Mouse (Mus musculus) kidney, embryonic 15.5 days (tissue): ENCODE measurements around the gene Rnf227. TPM values are rescaled to one million over a fixed set of nuclear protein-coding genes. Genes with fewer than 3 reads are reported as not detected.

Experiments
- ATAC-seq: fragments of 200-750 bp; cut with Nextera tagmentation; replicated peaks from 2 replicates; pipeline ENCODE4 v1.8.0; 2017; ENCODE audit warnings: moderate TSS enrichment; ENCODE audit not compliant: low FRiP score
- H3K27ac ChIP-seq: fragments of 300-500 bp; sonication (generic); 2 replicates; pipeline ENCODE4 v1.5.1; 2015; ENCODE audit warnings: mild to moderate bottlenecking, inconsistent platforms
- H3K27me3 ChIP-seq: fragments of 300-500 bp; sonication (generic); 2 replicates; pipeline ENCODE4 v1.6.1; 2015; ENCODE audit warnings: inconsistent platforms
- H3K36me3 ChIP-seq: fragments of 300-500 bp; sonication (generic); 2 replicates; pipeline ENCODE4 v1.6.1; 2015; ENCODE audit warnings: inconsistent platforms
- H3K4me1 ChIP-seq: fragments of 300-500 bp; sonication (generic); 2 replicates; pipeline ENCODE4 v1.6.1; 2015; ENCODE audit warnings: inconsistent platforms
- H3K4me2 ChIP-seq: fragments of 300-500 bp; sonication (generic); 2 replicates; pipeline ENCODE4 v1.6.1; 2015; ENCODE audit warnings: moderate library complexity, mild to moderate bottlenecking, inconsistent platforms
- H3K4me3 ChIP-seq: fragments of 300-500 bp; sonication (generic); replicated peaks from 2 replicates; pipeline ENCODE4 v1.5.1; 2015; ENCODE audit warnings: mild to moderate bottlenecking, inconsistent platforms
- H3K9ac ChIP-seq: fragments of 300-500 bp; sonication (generic); 2 replicates; pipeline ENCODE4 v1.6.1; 2015; ENCODE audit warnings: mild to moderate bottlenecking, inconsistent platforms
- H3K9me3 ChIP-seq: fragments of 300-500 bp; sonication (generic); replicated peaks from 2 replicates; pipeline ENCODE4 v1.6.1; 2016; ENCODE audit warnings: inconsistent platforms
- WGBS: fragments of 180-500 bp; shearing (Covaris S2); methylation state at CpG from one replicate; pipeline ENCODE4 v1.1.7; 2015; ENCODE audit warnings: mixed read lengths; 5-methylcytosine and 5-hydroxymethylcytosine counted together
- polyA plus RNA-seq: library from polyadenylated mRNA; unstranded; fragments of >200 nt; fragmentation: Nextera tagmentation; extraction: Ambion mirVana; gene quantifications from 2 replicates; pipeline ENCODE4 v1.2.1, GENCODE M21; 2015

The Rnf227 gene
- polyA plus RNA-seq, 1 experiment from 2014 or later = 17.1 TPM

DNA sequence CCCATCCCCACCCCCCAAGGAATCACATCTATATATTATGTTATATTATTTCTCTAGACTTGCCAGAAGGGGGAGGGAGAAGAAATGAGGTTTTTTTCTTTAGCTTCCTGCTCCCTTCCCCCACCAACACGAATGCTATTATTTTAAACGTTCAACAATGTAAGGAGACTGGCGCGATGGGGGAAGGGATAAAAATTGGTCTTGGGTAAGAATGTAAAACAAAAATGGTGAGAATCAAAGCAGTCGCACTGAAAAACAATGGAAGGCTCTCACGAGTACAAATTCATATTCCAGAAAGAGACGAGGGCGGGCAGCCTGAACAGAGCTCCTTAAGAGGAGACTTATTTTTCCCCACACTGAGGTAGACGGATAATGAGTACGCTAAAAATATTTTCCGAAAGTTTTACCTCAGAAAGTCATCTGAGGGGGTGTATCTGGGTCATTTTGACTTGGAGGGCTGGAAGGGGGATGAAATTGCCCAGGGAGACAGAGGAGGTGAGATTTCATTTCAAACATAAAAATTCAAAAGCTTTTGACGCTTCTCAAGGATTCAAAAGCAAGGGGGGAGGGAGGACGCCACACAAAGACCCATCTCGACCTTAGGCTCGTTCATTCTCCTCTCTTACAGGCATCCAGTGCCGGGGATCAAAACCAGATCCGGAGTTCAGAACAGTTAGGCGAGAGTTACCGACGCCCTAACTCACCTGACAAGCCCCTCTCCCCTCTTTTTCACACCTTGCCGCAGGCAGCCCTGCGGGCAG is 26.8 kb downstream of the Rnf227 start:
- under 1% methylated on average over 22 of the region's 22 CpGs for WGBS
- peak overlapping the region; percentile 94 for H3K4me3 ChIP-seq
- peak overlapping the region; percentile 87 for H3K4me2 ChIP-seq
- H3K27me3 ChIP-seq = no peaks in the 10 kb centered on the region
- ATAC-seq = no peak
- peak overlapping the region; percentile 100 for H3K27ac ChIP-seq
- H3K9ac ChIP-seq = peak overlapping the region; percentile 99
- H3K4me1 ChIP-seq = peaks cover 63% of the 10 kb centered on the region
- no peaks in the 10 kb centered on the region for H3K9me3 ChIP-seq
- peaks cover 18% of the 10 kb centered on the region for H3K36me3 ChIP-seq

- Histone ChIP-seq H3K9me3 (no peaks in the 10 kb centered on the region), H3K9ac (peak overlapping the region; percentile 99), H3K4me3 (peak overlapping the region; percentile 94), H3K4me1 (peaks cover 71% of the 10 kb centered on the region), H3K27ac (peak overlapping the region; percentile 100), H3K4me2 (peak overlapping the region; percentile 87), H3K36me3 (peaks cover 12% of the 10 kb centered on the region), H3K27me3 (no peaks in the 10 kb centered on the region)
- 1% methylated on average over 22 of the region's 22 CpGs for WGBS
- ATAC-seq = 0 out of 2 replicates have a peak, but pooled peaks have one; percentile 3
Observed at GRCm38 (mm10) chr11:69367616-69368355, 27.5 kb downstream of the Rnf227 start.

GRCm38 (mm10) chr11:69368356-69369214 is 28.3 kb downstream of the Rnf227 start:
- Histone ChIP-seq H3K36me3 (peaks cover 12% of the 10 kb centered on the region), H3K4me3 (peak overlapping the region; percentile 94), H3K27ac (peak overlapping the region; percentile 100), H3K9me3 (no peaks in the 10 kb centered on the region), H3K4me2 (peak overlapping the region; percentile 87), H3K4me1 (peaks cover 69% of the 10 kb centered on the region), H3K27me3 (no peaks in the 10 kb centered on the region), H3K9ac (peak overlapping the region; percentile 99)
- under 1% methylated on average over 67 of the region's 106 CpGs for WGBS
- no peak for ATAC-seq

GRCm38 (mm10) chr11:69369215-69369989 is 29.1 kb downstream of the Rnf227 start, which contains the start of gene Chd3:
Chd3 (minus strand) TSS chr11:69369406.
- H3K4me3 ChIP-seq = peak within 1 kb of the TSS; percentile 94
- H3K27ac ChIP-seq = peak within 1 kb of the TSS; percentile 100
- no peaks in the 10 kb centered on the region for H3K9me3 ChIP-seq
- H3K27me3 ChIP-seq = no peaks in the 10 kb centered on the region
- H3K36me3 ChIP-seq = peaks cover 18% of the 10 kb centered on the region
- H3K4me2 ChIP-seq = peak within 1 kb of the TSS; percentile 87
- no peak for ATAC-seq
- peak within 1 kb of the TSS; percentile 99 for H3K9ac ChIP-seq
- WGBS = 3% methylated on average over 15 of the region's 34 CpGs
- peaks cover 63% of the 10 kb centered on the region for H3K4me1 ChIP-seq

DNA sequence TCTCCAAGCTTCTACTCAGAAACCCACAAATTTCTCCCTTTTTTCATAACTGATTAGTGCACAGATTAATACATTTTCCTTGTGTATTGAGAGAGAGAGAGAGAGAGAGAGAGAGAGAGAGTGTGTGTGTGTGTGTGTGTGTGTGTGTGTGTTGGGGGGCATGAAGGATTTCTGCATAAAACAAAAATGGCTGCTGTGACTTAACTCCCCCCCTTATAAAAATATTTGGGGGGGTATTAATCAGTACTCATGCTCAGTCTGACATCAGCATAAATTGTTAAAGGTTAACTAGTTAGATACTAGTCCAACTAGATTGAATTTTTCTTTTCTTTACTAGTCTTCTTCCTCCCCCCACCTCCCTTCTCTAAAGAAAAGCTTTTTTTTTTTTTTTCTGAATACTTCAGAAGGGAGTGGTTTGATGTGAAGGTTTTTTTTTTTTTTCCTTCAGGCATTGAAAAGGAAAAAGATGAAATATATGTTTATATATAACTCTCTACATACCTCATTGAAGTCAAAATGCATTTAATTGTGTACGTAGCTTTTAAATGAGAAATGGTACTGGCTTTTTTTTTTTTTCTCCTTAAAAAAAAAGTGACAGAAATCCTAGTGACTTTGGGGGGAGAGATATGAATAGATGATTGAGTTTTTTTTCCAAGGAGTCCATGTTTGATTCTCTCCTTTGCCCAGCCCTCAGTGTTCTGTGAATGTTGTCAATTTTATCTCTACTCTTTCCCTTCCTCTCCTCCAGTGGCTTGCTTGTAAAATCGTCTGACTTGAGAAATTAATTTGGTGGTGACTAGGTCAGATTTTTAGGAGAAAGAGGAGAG is 29.9 kb downstream of the Rnf227 start:
- H3K27ac ChIP-seq = peak overlapping the region; percentile 100
- H3K4me3 ChIP-seq = peak overlapping the region; percentile 94
- 21% methylated on average over 2 of the region's 2 CpGs for WGBS
- H3K9me3 ChIP-seq = no peaks in the 10 kb centered on the region
- H3K36me3 ChIP-seq = peaks cover 24% of the 10 kb centered on the region
- peaks cover 55% of the 10 kb centered on the region for H3K4me1 ChIP-seq
- H3K9ac ChIP-seq = peak overlapping the region; percentile 99
- H3K27me3 ChIP-seq = no peaks in the 10 kb centered on the region
- no peak for ATAC-seq
- peak overlapping the region; percentile 87 for H3K4me2 ChIP-seq

- Histone ChIP-seq H3K9me3 (no peaks in the 10 kb centered on the region), H3K4me3 (peak overlapping the region; percentile 27), H3K4me1 (peaks cover 48% of the 10 kb centered on the region), H3K27ac (peak overlapping the region; percentile 90), H3K36me3 (peaks cover 30% of the 10 kb centered on the region), H3K9ac (no peak overlapping the region; the same call in 1 of the 2 replicates), H3K27me3 (no peaks in the 10 kb centered on the region), H3K4me2 (peak overlapping the region; percentile 48)
- ATAC-seq = no peak
- 15% methylated on average over 9 of the region's 9 CpGs for WGBS
Observed at GRCm38 (mm10) chr11:69370817-69371215, 30.6 kb downstream of the Rnf227 start.

DNA sequence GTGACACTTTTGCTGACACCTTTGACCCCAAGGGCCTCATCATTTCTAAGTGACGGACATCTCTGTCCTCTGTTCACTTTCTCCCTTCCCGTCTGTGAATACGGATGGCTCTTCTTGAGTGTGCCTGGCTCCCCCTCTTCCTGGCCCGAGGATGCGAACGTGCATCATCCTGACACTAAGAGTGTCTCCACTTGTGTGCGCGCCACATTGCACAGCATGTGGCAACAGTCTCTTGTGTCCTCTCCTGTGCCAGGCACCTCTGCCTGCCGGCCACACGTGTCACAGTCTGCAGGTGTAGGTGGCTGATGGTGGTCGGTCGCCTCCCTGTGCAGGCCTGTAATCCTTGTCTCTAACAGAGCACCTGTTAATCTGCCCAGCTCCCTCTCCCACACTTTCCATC is 31.3 kb downstream of the Rnf227 start:
- Histone ChIP-seq H3K36me3 (peaks cover 38% of the 10 kb centered on the region), H3K4me2 (peak overlapping the region; percentile 48), H3K9ac (no peak overlapping the region), H3K27ac (peak overlapping the region; percentile 90), H3K4me3 (peak overlapping the region; percentile 27), H3K27me3 (no peaks in the 10 kb centered on the region), H3K4me1 (peaks cover 42% of the 10 kb centered on the region), H3K9me3 (no peaks in the 10 kb centered on the region)
- no peak for ATAC-seq
- 32% methylated on average over 12 of the region's 12 CpGs for WGBS

GRCm38 (mm10) chr11:69372056-69372779 is 32.0 kb downstream of the Rnf227 start:
- Histone ChIP-seq H3K9me3 (no peaks in the 10 kb centered on the region), H3K36me3 (peaks cover 44% of the 10 kb centered on the region), H3K4me3 (peak overlapping the region; percentile 27), H3K4me2 (peak overlapping the region; percentile 48), H3K9ac (no peak overlapping the region), H3K27ac (peak overlapping the region; percentile 90), H3K4me1 (peaks cover 42% of the 10 kb centered on the region), H3K27me3 (no peaks in the 10 kb centered on the region)
- ATAC-seq = no peak
- 23% methylated on average over 12 of the region's 12 CpGs for WGBS

DNA sequence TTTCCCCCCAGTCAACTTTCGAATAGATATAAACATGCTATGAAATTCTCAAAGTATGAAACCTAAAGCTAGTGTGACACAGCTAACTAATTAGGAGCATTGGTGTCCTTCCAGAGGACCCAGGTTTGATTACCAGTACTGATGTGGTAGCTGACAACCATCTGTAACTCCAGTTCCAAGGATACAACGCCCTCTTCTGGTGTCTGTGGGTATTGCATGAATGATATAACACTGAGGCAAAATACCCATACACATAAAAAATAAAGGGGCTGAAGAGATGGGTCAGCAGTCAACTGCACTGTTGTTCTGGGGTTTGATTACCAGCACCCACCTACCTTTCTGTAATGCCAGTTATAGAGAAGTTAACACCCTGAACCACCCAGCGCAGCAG is 32.5 kb downstream of the Rnf227 start:
- 0 out of 2 replicates have a peak overlapping the region, but pooled peaks have one; percentile 48 for H3K4me2 ChIP-seq
- H3K9me3 ChIP-seq = no peaks in the 10 kb centered on the region
- 62% methylated on average over 3 of the region's 3 CpGs for WGBS
- H3K27ac ChIP-seq = peak overlapping the region; percentile 90
- peaks cover 46% of the 10 kb centered on the region for H3K36me3 ChIP-seq
- no peak for ATAC-seq
- no peaks in the 10 kb centered on the region for H3K27me3 ChIP-seq
- peaks cover 37% of the 10 kb centered on the region for H3K4me1 ChIP-seq
- no peak overlapping the region for H3K4me3 ChIP-seq
- no peak overlapping the region for H3K9ac ChIP-seq
